Mouse (Mus musculus) testis, adult 2 months (tissue): ENCODE measurements around the gene Dnah2.

ENCODE experiments used
- CTCF ChIP-seq: fragments of 200-500 bp; IDR thresholded peaks from 2 replicates; pipeline ENCODE4 v1.5.1; 2012; ENCODE audit warnings: low read depth, mild to moderate bottlenecking, inconsistent platforms, low read length, moderate library complexity; ENCODE audit not compliant: control insufficient read depth, insufficient read depth, insufficient replicate concordance
- POLR2A ChIP-seq: fragments of 200-500 bp; IDR thresholded peaks from 2 replicates; pipeline ENCODE4 v1.6.1; 2012; ENCODE audit warnings: low read depth, mild to moderate bottlenecking, inconsistent platforms, low read length, moderate library complexity; ENCODE audit not compliant: control insufficient read depth

- no peak for TF ChIP-seq POLR2A
- TF ChIP-seq CTCF: no peak
Measured at GRCm38 (mm10) chr11:69452114-69452867, 96.6 kb downstream of the Dnah2 start.
